Mouse (Mus musculus) limb, embryonic 12.5 days (tissue): ENCODE measurements at regions not wholly inside any gene's neighbourhood (a gene's known extent, or its start where the extent isn't known, plus 50 kb on each side); places are given as distances from the start of the nearest gene placed in this dataset.

ENCODE experiments used
- ATAC-seq: fragments of 200-750 bp; cut with Nextera tagmentation; 2 replicates; pipeline ENCODE4 v1.8.0; 2017; ENCODE audit warnings: low read depth, moderate TSS enrichment; ENCODE audit not compliant: insufficient number of reproducible peaks, insufficient read depth, low FRiP score, low TSS enrichment
- H3K27ac ChIP-seq: fragments of 300-500 bp; sonication (generic); 2 replicates; pipeline ENCODE4 v1.5.1; 2016; ENCODE audit warnings: mild to moderate bottlenecking, moderate library complexity
- H3K27me3 ChIP-seq: fragments of 300-500 bp; sonication (generic); 2 replicates; pipeline ENCODE4 v1.6.1; 2016; ENCODE audit warnings: mild to moderate bottlenecking, moderate library complexity
- H3K36me3 ChIP-seq: fragments of 300-500 bp; sonication (generic); 2 replicates; pipeline ENCODE4 v1.6.1; 2016; ENCODE audit warnings: mild to moderate bottlenecking, moderate library complexity
- H3K4me1 ChIP-seq: fragments of 300-500 bp; sonication (generic); replicated peaks from 2 replicates; pipeline ENCODE4 v1.6.1; 2016
- H3K4me2 ChIP-seq: fragments of 300-500 bp; sonication (generic); 2 replicates; pipeline ENCODE4 v1.6.1; 2016; ENCODE audit warnings: mild to moderate bottlenecking, moderate library complexity
- H3K4me3 ChIP-seq: fragments of 300-500 bp; sonication (generic); replicated peaks from 2 replicates; pipeline ENCODE4 v1.5.1; 2016; ENCODE audit warnings: mild to moderate bottlenecking
- H3K9ac ChIP-seq: fragments of 300-500 bp; sonication (generic); replicated peaks from 2 replicates; pipeline ENCODE4 v1.6.1; 2016; ENCODE audit warnings: mild to moderate bottlenecking, moderate library complexity
- H3K9me3 ChIP-seq: fragments of 300-500 bp; sonication (generic); 2 replicates; pipeline ENCODE4 v1.6.1; 2016; ENCODE audit warnings: mild to moderate bottlenecking, moderate library complexity
- WGBS: fragments of 180-500 bp; shearing (Covaris S2); methylation state at CpG from one replicate; pipeline ENCODE4 v1.1.7; 2016; 5-methylcytosine and 5-hydroxymethylcytosine counted together

GRCm38 (mm10) chr4:47823299-47823698, 221.7 kb upstream of the Nr4a3 start:
- ATAC-seq: no peak
- Histone ChIP-seq H3K9ac (no peak overlapping the region), H3K27ac (no peak overlapping the region), H3K4me2 (no peak overlapping the region), H3K4me3 (no peak overlapping the region), H3K9me3 (no peaks in the 10 kb centered on the region), H3K27me3 (no peaks in the 10 kb centered on the region), H3K4me1 (no peaks in the 10 kb centered on the region), H3K36me3 (no peaks in the 10 kb centered on the region)
- 83% methylated on average over 9 of the region's 9 CpGs for WGBS

- Histone ChIP-seq H3K27ac (no peak overlapping the region), H3K9ac (no peak overlapping the region), H3K27me3 (no peaks in the 10 kb centered on the region), H3K9me3 (no peaks in the 10 kb centered on the region), H3K4me1 (no peaks in the 10 kb centered on the region), H3K4me2 (no peak overlapping the region), H3K4me3 (no peak overlapping the region), H3K36me3 (no peaks in the 10 kb centered on the region)
- WGBS: 90% methylated on average over 15 of the region's 15 CpGs
- no peak for ATAC-seq
Observed at GRCm38 (mm10) chr4:47824083-47824482, 220.9 kb upstream of the Nr4a3 start.

DNA sequence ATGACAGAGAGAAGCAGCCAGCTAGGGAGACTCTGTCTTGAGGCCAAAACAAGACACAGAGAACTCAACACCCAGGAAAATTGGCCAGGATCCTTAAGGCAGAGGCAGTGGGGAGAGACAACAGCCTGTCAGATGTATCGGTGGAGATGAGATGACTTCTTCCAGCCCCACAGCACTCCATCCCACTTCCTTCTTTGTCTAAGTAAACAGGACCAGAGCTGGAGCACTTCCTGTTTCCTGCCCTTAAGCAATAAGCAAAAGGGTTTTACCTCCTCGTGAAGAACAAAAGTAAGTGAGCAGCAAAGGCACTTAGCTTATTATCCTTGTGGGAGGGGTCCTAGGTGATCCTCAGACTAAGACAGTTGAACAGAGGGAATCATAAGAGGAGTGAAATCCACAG, 212.0 kb upstream of the Nr4a3 start:
- Histone ChIP-seq H3K4me1 (no peaks in the 10 kb centered on the region), H3K9ac (no peak overlapping the region), H3K27me3 (no peaks in the 10 kb centered on the region), H3K9me3 (no peaks in the 10 kb centered on the region), H3K4me2 (no peak overlapping the region), H3K36me3 (no peaks in the 10 kb centered on the region), H3K27ac (no peak overlapping the region), H3K4me3 (no peak overlapping the region)
- 69% methylated on average over 2 of the region's 2 CpGs for WGBS
- no peak for ATAC-seq

- no peaks in the 10 kb centered on the region for H3K4me1 ChIP-seq
- ATAC-seq: no peak
- no peaks in the 10 kb centered on the region for H3K27me3 ChIP-seq
- H3K9ac ChIP-seq: no peak overlapping the region
- WGBS: 83% methylated on average over 2 of the region's 2 CpGs
- no peaks in the 10 kb centered on the region for H3K9me3 ChIP-seq
- no peak overlapping the region for H3K4me2 ChIP-seq
- no peak overlapping the region for H3K27ac ChIP-seq
- H3K4me3 ChIP-seq: no peak overlapping the region
- H3K36me3 ChIP-seq: no peaks in the 10 kb centered on the region
Observed at GRCm38 (mm10) chr4:47838411-47838810, 206.5 kb upstream of the Nr4a3 start.

GRCm38 (mm10) chr4:47842128-47842656, 202.8 kb upstream of the Nr4a3 start:
- Histone ChIP-seq H3K27me3 (no peaks in the 10 kb centered on the region), H3K9me3 (no peaks in the 10 kb centered on the region), H3K4me3 (no peak overlapping the region), H3K27ac (no peak overlapping the region), H3K36me3 (no peaks in the 10 kb centered on the region), H3K4me2 (no peak overlapping the region), H3K9ac (no peak overlapping the region), H3K4me1 (peaks cover 10% of the 10 kb centered on the region)
- no peak for ATAC-seq
- WGBS: 59% methylated on average over 3 of the region's 3 CpGs

DNA sequence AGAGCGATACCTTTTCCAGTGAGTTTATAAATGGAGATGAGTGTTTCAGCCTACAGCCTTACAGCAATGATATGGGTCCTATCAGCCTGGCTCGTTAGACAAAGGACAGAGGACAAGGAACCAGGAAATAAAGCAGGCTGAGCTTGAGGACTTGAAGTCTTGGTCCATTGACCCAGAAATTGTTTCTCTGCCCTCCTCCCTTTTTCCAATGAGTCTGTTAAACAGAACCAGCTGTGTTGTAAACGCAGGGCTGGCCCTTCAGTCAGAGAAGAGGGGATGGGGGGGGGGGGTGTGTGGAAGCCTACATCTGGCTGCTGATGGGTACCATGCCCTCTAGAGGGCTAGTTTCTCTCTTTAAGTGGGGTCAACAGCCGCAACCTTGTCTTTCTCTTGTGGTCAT, 199.7 kb upstream of the Nr4a3 start:
- H3K4me1 ChIP-seq: peaks cover 10% of the 10 kb centered on the region
- no peak overlapping the region for H3K4me3 ChIP-seq
- no peak overlapping the region for H3K27ac ChIP-seq
- WGBS: 36% methylated on average over 4 of the region's 4 CpGs
- H3K36me3 ChIP-seq: no peaks in the 10 kb centered on the region
- H3K4me2 ChIP-seq: no peak overlapping the region
- no peak for ATAC-seq
- peaks cover 3% of the 10 kb centered on the region; the same call in 1 of the 2 replicates for H3K27me3 ChIP-seq
- 0 out of 2 replicates have a peak, but pooled peaks cover 2% of the 10 kb centered on the region for H3K9me3 ChIP-seq
- H3K9ac ChIP-seq: no peak overlapping the region

DNA sequence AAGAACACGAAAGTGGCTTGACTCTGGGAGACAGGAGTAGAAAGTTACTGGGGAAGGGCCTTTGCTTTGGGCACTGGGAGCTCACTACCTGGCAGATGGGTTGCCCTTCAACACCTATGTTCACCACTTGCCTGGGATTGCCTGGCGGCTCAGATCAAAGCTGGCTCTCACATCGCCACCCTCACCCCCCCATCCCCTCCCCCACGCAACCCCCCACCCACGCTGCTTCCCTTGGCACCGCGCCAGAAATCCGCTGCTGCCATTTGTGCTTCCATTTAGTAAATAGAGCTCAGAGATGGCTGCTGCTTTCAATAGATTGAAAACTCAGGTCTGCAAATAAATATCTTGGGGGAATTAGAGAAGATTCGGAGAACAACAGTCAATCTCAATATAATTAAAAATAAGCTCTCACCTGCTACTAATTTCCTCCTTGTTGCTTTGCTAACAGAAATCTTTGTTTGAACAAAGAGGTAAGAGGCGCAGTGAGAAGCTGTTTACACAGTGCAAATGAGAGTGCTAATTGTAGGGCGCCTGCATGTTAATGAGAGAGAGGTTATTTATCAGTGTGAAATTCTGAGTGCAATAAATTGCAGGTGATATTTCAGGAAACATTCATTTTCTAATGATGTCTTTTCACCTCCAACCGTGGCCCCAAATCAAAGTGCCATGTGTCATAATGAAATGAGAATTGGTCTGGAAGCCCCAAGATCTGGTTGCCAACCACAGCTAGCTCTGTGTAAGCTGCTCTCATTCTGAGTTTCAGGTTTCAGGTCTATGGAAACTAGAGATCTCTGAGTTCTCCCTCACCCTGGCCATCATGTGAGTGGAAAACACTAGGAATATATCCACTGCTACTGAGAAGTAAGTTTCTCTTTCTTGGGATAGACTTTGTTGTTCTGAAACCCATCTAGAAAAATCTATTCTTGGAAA, 198.3 kb upstream of the Nr4a3 start:
- Histone ChIP-seq H3K36me3 (no peaks in the 10 kb centered on the region), H3K4me3 (no peak overlapping the region), H3K9ac (no peak overlapping the region), H3K9me3 (0 out of 2 replicates have a peak, but pooled peaks cover 7% of the 10 kb centered on the region), H3K4me2 (peak overlapping the region; percentile 34), H3K4me1 (peaks cover 10% of the 10 kb centered on the region), H3K27ac (no peak overlapping the region), H3K27me3 (peaks cover 3% of the 10 kb centered on the region; the same call in 1 of the 2 replicates)
- no peak for ATAC-seq
- 18% methylated on average over 12 of the region's 12 CpGs for WGBS

- Histone ChIP-seq H3K27me3 (no peaks in the 10 kb centered on the region), H3K27ac (no peak overlapping the region), H3K36me3 (no peaks in the 10 kb centered on the region), H3K9ac (no peak overlapping the region), H3K4me3 (no peak overlapping the region), H3K9me3 (no peaks in the 10 kb centered on the region), H3K4me1 (no peaks in the 10 kb centered on the region), H3K4me2 (no peak overlapping the region)
- 50% methylated on average over 6 of the region's 6 CpGs for WGBS
- no peak for ATAC-seq
Observed at GRCm38 (mm10) chr4:47861151-47861550, 183.8 kb upstream of the Nr4a3 start.

- Histone ChIP-seq H3K36me3 (no peaks in the 10 kb centered on the region), H3K9ac (no peak overlapping the region), H3K27me3 (no peaks in the 10 kb centered on the region), H3K9me3 (no peaks in the 10 kb centered on the region), H3K4me1 (no peaks in the 10 kb centered on the region), H3K4me2 (no peak overlapping the region), H3K4me3 (no peak overlapping the region), H3K27ac (no peak overlapping the region)
- WGBS: 93% methylated on average over 7 of the region's 7 CpGs
- no peak for ATAC-seq
Observed at GRCm38 (mm10) chr4:47870010-47870637, 174.8 kb upstream of the Nr4a3 start.

GRCm38 (mm10) chr4:47870638-47871019, 174.3 kb upstream of the Nr4a3 start:
- Histone ChIP-seq H3K4me1 (no peaks in the 10 kb centered on the region), H3K4me3 (no peak overlapping the region), H3K9me3 (no peaks in the 10 kb centered on the region), H3K4me2 (no peak overlapping the region), H3K27me3 (no peaks in the 10 kb centered on the region), H3K27ac (no peak overlapping the region), H3K9ac (no peak overlapping the region), H3K36me3 (no peaks in the 10 kb centered on the region)
- WGBS: 65% methylated on average over 5 of the region's 5 CpGs
- no peak for ATAC-seq

DNA sequence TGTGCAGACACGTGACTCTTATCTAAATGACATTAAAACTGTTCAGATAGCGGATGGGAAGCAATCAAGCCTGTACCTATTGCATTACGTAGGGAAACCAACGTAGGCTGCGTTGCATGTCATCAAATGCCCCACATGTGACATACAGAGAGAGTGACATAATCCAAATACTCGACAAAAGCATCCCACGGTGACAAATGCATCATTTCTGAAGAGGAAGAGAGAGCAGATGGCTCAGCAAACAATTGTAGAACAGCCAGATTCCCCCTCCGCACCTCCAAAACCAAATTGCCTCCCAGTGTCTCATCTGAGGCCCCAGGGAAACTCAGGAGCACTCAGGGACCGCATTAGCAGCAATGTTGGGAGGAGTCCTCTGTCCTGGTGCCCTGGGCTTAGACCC, 163.4 kb upstream of the Nr4a3 start:
- no peaks in the 10 kb centered on the region for H3K27me3 ChIP-seq
- no peak overlapping the region for H3K4me3 ChIP-seq
- no peaks in the 10 kb centered on the region for H3K9me3 ChIP-seq
- WGBS: 86% methylated on average over 9 of the region's 9 CpGs
- ATAC-seq: no peak
- no peak overlapping the region for H3K27ac ChIP-seq
- no peaks in the 10 kb centered on the region for H3K4me1 ChIP-seq
- H3K4me2 ChIP-seq: no peak overlapping the region
- H3K36me3 ChIP-seq: no peaks in the 10 kb centered on the region
- H3K9ac ChIP-seq: no peak overlapping the region
